Mouse (Mus musculus) myocyte (in vitro differentiated cells): ENCODE results near the gene Lpcat4. TPM values are rescaled to one million over a fixed set of nuclear protein-coding genes. Genes with fewer than 3 reads are reported as not detected.

Experiments used
- H3K27me3 ChIP-seq: one replicate; pipeline ENCODE4 v1.6.1; 2011; ENCODE audit not compliant: control insufficient read depth, insufficient read depth, insufficient read length
- H3K36me3 ChIP-seq: one replicate; pipeline ENCODE4 v1.6.1; 2011; ENCODE audit not compliant: control insufficient read depth, insufficient read depth
- H3K4me2 ChIP-seq: one replicate; pipeline ENCODE4 v1.6.1; 2011; ENCODE audit warnings: low read depth, control low read depth
- H3K4me3 ChIP-seq: one replicate; pipeline ENCODE4 v1.5.1; 2011; ENCODE audit warnings: mild to moderate bottlenecking, control low read depth, moderate library complexity
- H3K79me2 ChIP-seq: one replicate; pipeline ENCODE4 v1.6.1; 2011; ENCODE audit not compliant: control insufficient read depth, insufficient read depth
- H3ac ChIP-seq: one replicate; pipeline ENCODE4 v1.6.1; 2011; ENCODE audit not compliant: control insufficient read depth, insufficient read length
- CEBPB ChIP-seq: IDR thresholded peaks from 2 replicates; pipeline ENCODE4 v1.6.1; 2011; ENCODE audit warnings: mild to moderate bottlenecking, moderate library complexity; ENCODE audit not compliant: poor library complexity, insufficient read depth, severe bottlenecking
- E2F4 ChIP-seq: IDR thresholded peaks from one replicate; pipeline ENCODE4 v1.6.1; 2011; ENCODE audit warnings: mild to moderate bottlenecking, control low read depth, moderate library complexity; ENCODE audit not compliant: insufficient read depth
- MAX ChIP-seq: IDR thresholded peaks from one replicate; pipeline ENCODE4 v1.6.1; 2011; ENCODE audit warnings: low read depth, mild to moderate bottlenecking, control low read depth
- MYOD1 ChIP-seq, 3 experiments: IDR thresholded peaks; one replicate each; pipeline ENCODE4 v1.6.1; 2011; ENCODE audit warnings: control low read depth in 2 of 3, low read depth in 2 of 3, mild to moderate bottlenecking in 2 of 3, moderate library complexity in 1 of 3; ENCODE audit not compliant: insufficient read length in 2 of 3, control insufficient read depth in 1 of 3
- MYOG ChIP-seq, 3 experiments: IDR thresholded peaks; one replicate each; pipeline ENCODE4 v1.6.1; 2011; ENCODE audit warnings: control low read depth in 2 of 3, low read depth in 2 of 3, mild to moderate bottlenecking in 2 of 3; ENCODE audit not compliant: insufficient read length in 2 of 3, control insufficient read depth in 1 of 3, insufficient read depth in 1 of 3
- POLR2A ChIP-seq: IDR thresholded peaks from one replicate; pipeline ENCODE4 v1.6.1; 2011; ENCODE audit warnings: low read depth, mild to moderate bottlenecking, control low read depth, moderate library complexity; ENCODE audit not compliant: insufficient read length
- POLR2AphosphoS2 ChIP-seq: IDR thresholded peaks from one replicate; pipeline ENCODE4 v1.6.1; 2011; ENCODE audit warnings: low read depth, control low read depth; ENCODE audit not compliant: insufficient read length
- REST ChIP-seq: IDR thresholded peaks from one replicate; pipeline ENCODE4 v1.6.1; 2011; ENCODE audit warnings: mild to moderate bottlenecking, control low read depth, moderate library complexity; ENCODE audit not compliant: insufficient read depth, insufficient read length
- SRF ChIP-seq: IDR thresholded peaks from one replicate; pipeline ENCODE4 v1.6.1; 2011; ENCODE audit warnings: low read depth; ENCODE audit not compliant: control insufficient read depth, insufficient read length
- TCF12 ChIP-seq: IDR thresholded peaks from one replicate; pipeline ENCODE4 v1.6.1; 2011; ENCODE audit warnings: mild to moderate bottlenecking, control low read depth; ENCODE audit not compliant: poor library complexity, insufficient read depth, severe bottlenecking
- TCF3 ChIP-seq: IDR thresholded peaks from one replicate; pipeline ENCODE4 v1.6.1; 2011; ENCODE audit warnings: low read depth, control low read depth; ENCODE audit not compliant: insufficient read length
- USF1 ChIP-seq: IDR thresholded peaks from one replicate; pipeline ENCODE4 v1.6.1; 2011; ENCODE audit warnings: low read depth, mild to moderate bottlenecking, control low read depth, moderate library complexity
- polyA plus RNA-seq: library from polyadenylated mRNA; unstranded; fragments of >200 nt; fragmentation: generic; extraction: Trizol; gene quantifications from one replicate; pipeline ENCODE4 v1.2.1, GENCODE M21; 2012; ENCODE audit warnings: missing spikeins

The Lpcat4 gene
- polyA plus RNA-seq, 1 experiment: 32.8 TPM

GRCm38 (mm10) chr2:112270011-112270410 lies 30.7 kb downstream of the Lpcat4 start:
- Histone ChIP-seq H3K79me2 (peaks cover 8% of the 10 kb centered on the region), H3K4me2 (no peak overlapping the region), H3K36me3 (no peaks in the 10 kb centered on the region), H3K27me3 (no peaks in the 10 kb centered on the region), H3ac (no peak overlapping the region), H3K4me3 (no peak overlapping the region)
- TF ChIP-seq MYOG (IDR thresholded peaks at IDR 0.05; ENCODE audit: control insufficient read depth in 1 of 3, insufficient read depth in 1 of 3, insufficient read length in 2 of 3, low read depth in 2 of 3): no peak
- no peak for TF ChIP-seq MAX
- no peak for TF ChIP-seq SRF
- no peak for TF ChIP-seq E2F4
- TF ChIP-seq USF1: no peak
- TF ChIP-seq CEBPB: no peak
- TF ChIP-seq REST: no peak
- no peak for TF ChIP-seq TCF3
- TF ChIP-seq TCF12: no peak
- no peak for TF ChIP-seq POLR2A
- no peak for TF ChIP-seq MYOD1 (IDR thresholded peaks at IDR 0.05; ENCODE audit: control insufficient read depth in 1 of 3, insufficient read length in 2 of 3, low read depth in 2 of 3)
- no peak for TF ChIP-seq POLR2AphosphoS2

DNA sequence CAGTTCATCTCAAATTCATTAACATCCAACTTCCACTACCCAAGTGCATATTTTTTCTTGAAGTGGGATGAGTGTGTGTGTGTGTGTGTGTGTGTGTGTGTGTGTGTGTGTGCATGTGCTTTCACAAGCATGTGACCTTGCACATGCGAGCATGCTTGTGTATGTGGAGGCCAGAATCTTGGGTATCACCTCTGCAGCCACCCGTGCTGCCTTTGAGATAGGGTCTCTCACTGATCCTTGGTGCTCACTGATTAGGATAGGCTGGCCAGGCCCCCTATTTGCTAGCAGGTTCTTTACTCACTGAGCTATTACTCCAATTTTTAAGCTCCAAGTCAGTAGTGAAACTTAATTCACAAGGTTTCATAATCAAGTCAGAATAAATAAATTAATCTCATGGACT lies 33.6 kb downstream of the Lpcat4 start:
- Histone ChIP-seq H3K79me2 (peaks cover 3% of the 10 kb centered on the region), H3K36me3 (no peaks in the 10 kb centered on the region), H3K4me3 (no peak overlapping the region), H3K4me2 (no peak overlapping the region), H3ac (no peak overlapping the region), H3K27me3 (no peaks in the 10 kb centered on the region)
- TF ChIP-seq POLR2AphosphoS2 (no peak), CEBPB (no peak), TCF12 (no peak), E2F4 (no peak), MYOG (IDR thresholded peaks at IDR 0.05; ENCODE audit: control insufficient read depth in 1 of 3, insufficient read depth in 1 of 3, insufficient read length in 2 of 3, low read depth in 2 of 3) (no peak), SRF (no peak)

GRCm38 (mm10) chr2:112273474-112273873 lies 34.2 kb downstream of the Lpcat4 start:
- no peak overlapping the region for H3K4me3 ChIP-seq
- H3K4me2 ChIP-seq: no peak overlapping the region
- H3K36me3 ChIP-seq: no peaks in the 10 kb centered on the region
- TF ChIP-seq SRF (no peak), TCF12 (no peak), TCF3 (no peak), MAX (no peak), CEBPB (no peak), POLR2A (no peak), E2F4 (no peak), USF1 (no peak)
- no peaks in the 10 kb centered on the region for H3K79me2 ChIP-seq
- no peak overlapping the region for H3ac ChIP-seq
- no peaks in the 10 kb centered on the region for H3K27me3 ChIP-seq

GRCm38 (mm10) chr2:112276870-112277269 lies 37.6 kb downstream of the Lpcat4 start:
- TF ChIP-seq MYOG (IDR thresholded peaks at IDR 0.05; ENCODE audit: control insufficient read depth in 1 of 3, insufficient read depth in 1 of 3, insufficient read length in 2 of 3, low read depth in 2 of 3) (no peak), CEBPB (no peak), SRF (no peak), POLR2A (no peak), POLR2AphosphoS2 (no peak), MYOD1 (IDR thresholded peaks at IDR 0.05; ENCODE audit: control insufficient read depth in 1 of 3, insufficient read length in 2 of 3, low read depth in 2 of 3) (no peak), USF1 (no peak), MAX (no peak), REST (no peak), TCF12 (no peak), TCF3 (no peak), E2F4 (no peak)
- H3K4me2 ChIP-seq: no peak overlapping the region
- no peaks in the 10 kb centered on the region for H3K27me3 ChIP-seq
- H3K4me3 ChIP-seq: no peak overlapping the region
- H3K36me3 ChIP-seq: no peaks in the 10 kb centered on the region
- H3ac ChIP-seq: no peak overlapping the region
- no peaks in the 10 kb centered on the region for H3K79me2 ChIP-seq

DNA sequence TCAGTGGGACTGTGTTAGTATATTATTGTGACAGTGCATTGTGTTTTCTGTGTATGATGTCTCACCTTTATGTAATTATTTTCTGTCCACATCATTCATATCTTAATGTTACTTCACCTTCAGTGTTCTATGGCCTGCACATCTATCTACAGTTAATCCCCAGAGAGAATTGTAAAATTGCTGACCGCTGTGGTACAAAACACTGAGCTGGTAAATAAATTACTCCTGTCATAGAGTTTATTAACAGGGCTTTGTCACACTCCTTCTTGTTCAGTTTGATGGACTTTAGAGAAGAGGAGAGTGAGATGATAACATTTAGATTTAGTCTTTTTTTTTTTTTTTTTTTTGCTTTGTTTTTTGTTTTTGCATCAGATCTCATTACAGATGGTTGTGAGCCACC lies 43.6 kb downstream of the Lpcat4 start:
- Histone ChIP-seq H3ac (no peak overlapping the region), H3K36me3 (no peaks in the 10 kb centered on the region), H3K27me3 (no peaks in the 10 kb centered on the region), H3K4me3 (no peak overlapping the region), H3K4me2 (no peak overlapping the region), H3K79me2 (no peaks in the 10 kb centered on the region)
- no peak for TF ChIP-seq TCF3
- no peak for TF ChIP-seq MYOD1 (IDR thresholded peaks at IDR 0.05; ENCODE audit: control insufficient read depth in 1 of 3, insufficient read length in 2 of 3, low read depth in 2 of 3)
- TF ChIP-seq USF1: no peak
- TF ChIP-seq REST: no peak
- TF ChIP-seq SRF: no peak
- TF ChIP-seq MYOG (IDR thresholded peaks at IDR 0.05; ENCODE audit: control insufficient read depth in 1 of 3, insufficient read depth in 1 of 3, insufficient read length in 2 of 3, low read depth in 2 of 3): no peak
- no peak for TF ChIP-seq POLR2AphosphoS2
- TF ChIP-seq E2F4: no peak
- TF ChIP-seq POLR2A: no peak
- no peak for TF ChIP-seq MAX
- TF ChIP-seq CEBPB: no peak
- TF ChIP-seq TCF12: no peak
